Mouse (Mus musculus): Measurements from ENCODE around the gene Rbm20. TPM values are rescaled to one million over a fixed set of nuclear protein-coding genes. Genes with fewer than 3 reads are reported as not detected.

Gene Rbm20
- polyA plus RNA-seq, 1 experiment: 0.71 TPM

GRCm38 (mm10) chr19:53774641-53775350 is 97.7 kb downstream of the Rbm20 start:
- Histone ChIP-seq H3K27ac (replicated peaks; ENCODE audit: low read depth, low read length) (no peak overlapping the region), H3K4me3 (ENCODE audit: insufficient read depth, low read depth, low read length) (no peak overlapping the region), H3K4me1 (ENCODE audit: control insufficient read depth, insufficient read depth, insufficient read length, low read length) (peaks cover 9% of the 10 kb centered on the region)

DNA sequence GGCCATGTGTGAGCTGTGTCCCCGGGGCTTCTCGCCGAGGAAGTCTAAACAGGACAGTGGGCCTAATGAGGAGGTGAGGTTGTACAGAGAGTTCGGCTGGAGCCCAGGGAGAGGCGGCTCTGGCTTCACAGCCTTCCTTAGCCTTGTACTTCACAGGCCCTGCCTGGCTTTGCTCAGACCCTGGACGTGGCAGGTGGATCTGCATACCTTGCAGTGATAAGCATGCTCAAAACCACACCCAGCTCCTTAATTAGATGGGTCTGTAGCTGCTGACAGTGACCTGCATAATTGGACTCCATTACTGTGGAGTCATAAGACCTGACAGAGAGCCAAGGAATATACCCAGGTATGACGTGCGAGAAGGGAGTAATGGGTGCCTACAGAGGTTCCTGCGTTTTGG is 102.3 kb downstream of the Rbm20 start:
- Histone ChIP-seq H3K4me1 (ENCODE audit: control insufficient read depth, insufficient read depth, insufficient read length, low read length) (no peaks in the 10 kb centered on the region), H3K27ac (replicated peaks; ENCODE audit: low read depth, low read length) (no peak overlapping the region), H3K4me3 (ENCODE audit: insufficient read depth, low read depth, low read length) (no peak overlapping the region)

- no peak overlapping the region for H3K27ac ChIP-seq (replicated peaks; ENCODE audit: low read depth, low read length)
- no peaks in the 10 kb centered on the region for H3K4me1 ChIP-seq (ENCODE audit: control insufficient read depth, insufficient read depth, insufficient read length, low read length)
These were observed 102.7 kb downstream of the Rbm20 start for GRCm38 (mm10) chr19:53779818-53780217.

DNA sequence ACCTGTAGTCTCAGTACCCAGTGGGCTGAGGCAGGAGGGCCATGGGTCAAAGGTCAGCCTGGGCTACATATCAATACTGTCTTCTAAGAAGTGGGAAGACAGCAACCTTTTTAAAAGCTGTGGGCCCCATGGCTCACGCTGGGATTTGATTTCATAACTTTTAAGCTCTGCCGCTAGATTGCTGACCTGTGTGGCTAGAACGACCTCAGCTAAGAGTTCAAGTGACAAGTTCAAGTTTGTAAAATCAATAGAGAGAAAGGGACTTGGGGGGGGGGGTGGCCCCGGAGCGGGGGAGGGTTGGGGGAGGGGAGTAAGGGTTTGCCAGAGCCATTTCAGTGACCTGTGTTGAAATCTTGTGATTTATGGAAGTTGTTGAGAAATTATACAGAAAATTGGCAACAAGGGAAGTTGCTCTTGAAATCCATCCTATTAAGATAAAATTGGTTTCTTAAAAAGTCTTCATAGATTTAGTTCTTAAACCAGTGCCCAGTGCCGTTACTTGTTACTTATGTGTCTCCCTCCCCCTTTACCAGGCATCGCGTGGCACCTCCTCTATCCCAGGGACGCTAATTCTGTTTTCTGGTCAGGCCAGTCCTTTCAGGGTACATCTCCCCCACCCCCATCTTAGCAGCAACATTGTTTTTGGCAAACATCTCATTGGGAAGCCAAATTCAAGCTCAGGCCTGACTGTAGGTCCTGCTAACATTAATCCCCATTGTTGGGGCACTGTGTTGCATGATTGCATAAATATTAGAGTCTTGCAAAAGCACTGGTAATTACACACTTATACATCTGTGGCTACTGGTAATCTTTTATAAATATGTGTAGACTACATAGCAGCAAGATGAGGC is 103.9 kb downstream of the Rbm20 start:
- Histone ChIP-seq H3K4me3 (ENCODE audit: insufficient read depth, low read depth, low read length) (no peak overlapping the region), H3K27ac (replicated peaks; ENCODE audit: low read depth, low read length) (peak overlapping the region; percentile 28)

More at GRCm38 (mm10) chr19:53779818-53780217, 102.7 kb downstream of the Rbm20 start:
- no peak overlapping the region for H3K4me3 ChIP-seq (ENCODE audit: insufficient read depth, low read depth, low read length)

DNA sequence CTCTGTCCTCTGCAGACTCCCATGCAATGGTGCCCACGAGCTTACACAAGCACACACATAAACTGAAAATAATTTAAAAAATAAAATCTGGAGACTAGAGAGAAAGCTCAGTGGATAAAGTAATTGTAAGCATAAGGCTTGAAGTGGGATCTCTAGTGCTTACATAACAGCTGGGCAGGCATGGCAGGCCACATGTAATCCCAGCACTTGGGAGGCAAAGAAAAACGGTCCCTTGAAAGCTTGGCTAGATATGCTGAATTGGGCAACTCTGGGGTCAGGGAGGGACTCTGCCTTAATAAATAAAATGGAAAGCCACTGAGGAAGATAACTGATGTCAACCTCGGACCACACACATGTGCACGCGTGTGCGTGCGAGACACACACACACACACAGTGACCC is 104.7 kb downstream of the Rbm20 start:
- Histone ChIP-seq H3K4me3 (ENCODE audit: insufficient read depth, low read depth, low read length) (no peak overlapping the region), H3K27ac (replicated peaks; ENCODE audit: low read depth, low read length) (0 out of 2 replicates have a peak overlapping the region, but pooled peaks have one; percentile 3), H3K4me1 (ENCODE audit: control insufficient read depth, insufficient read depth, insufficient read length, low read length) (peaks cover 8% of the 10 kb centered on the region)

More for the DNA sequence above, 103.9 kb downstream of the Rbm20 start:
- peaks cover 7% of the 10 kb centered on the region; the same call in 1 of the 2 replicates for H3K4me1 ChIP-seq (ENCODE audit: control insufficient read depth, insufficient read depth, insufficient read length, low read length)

- Histone ChIP-seq H3K4me1 (ENCODE audit: control insufficient read depth, insufficient read depth, insufficient read length, low read length) (peaks cover 11% of the 10 kb centered on the region), H3K4me3 (ENCODE audit: insufficient read depth, low read depth, low read length) (no peak overlapping the region), H3K27ac (replicated peaks; ENCODE audit: low read depth, low read length) (no peak overlapping the region)
These were observed 108.2 kb downstream of the Rbm20 start for GRCm38 (mm10) chr19:53785352-53785751.

DNA sequence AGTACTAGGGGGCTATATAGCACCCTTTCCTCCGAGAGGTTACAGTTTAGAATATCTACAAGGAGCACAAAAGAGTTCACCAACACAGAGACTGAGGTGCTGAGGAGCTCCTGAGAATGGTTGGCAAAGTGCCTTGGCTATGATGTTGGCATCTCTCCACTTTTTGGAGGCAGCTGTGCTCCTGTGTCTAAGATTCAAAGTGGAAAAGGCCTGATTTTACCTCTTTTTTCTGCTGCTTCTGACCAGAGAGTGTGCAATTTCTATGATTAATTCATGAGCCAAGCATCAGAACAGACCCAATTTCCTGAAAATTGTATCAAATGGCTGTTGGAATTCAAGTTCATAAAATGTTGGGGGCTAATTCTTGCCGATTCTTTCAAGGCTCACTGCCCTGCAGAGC is 109.1 kb downstream of the Rbm20 start:
- H3K27ac ChIP-seq (replicated peaks; ENCODE audit: low read depth, low read length): 0 out of 2 replicates have a peak overlapping the region, but pooled peaks have one; percentile 33

GRCm38 (mm10) chr19:53786836-53787235 is 109.7 kb downstream of the Rbm20 start:
- peaks cover 11% of the 10 kb centered on the region for H3K4me1 ChIP-seq (ENCODE audit: control insufficient read depth, insufficient read depth, insufficient read length, low read length)
- no peak overlapping the region for H3K4me3 ChIP-seq (ENCODE audit: insufficient read depth, low read depth, low read length)
- H3K27ac ChIP-seq (replicated peaks; ENCODE audit: low read depth, low read length): 0 out of 2 replicates have a peak overlapping the region, but pooled peaks have one; percentile 33

More for the DNA sequence above, 109.1 kb downstream of the Rbm20 start:
- H3K4me1 ChIP-seq (ENCODE audit: control insufficient read depth, insufficient read depth, insufficient read length, low read length): peaks cover 11% of the 10 kb centered on the region
- H3K4me3 ChIP-seq (ENCODE audit: insufficient read depth, low read depth, low read length): no peak overlapping the region

DNA sequence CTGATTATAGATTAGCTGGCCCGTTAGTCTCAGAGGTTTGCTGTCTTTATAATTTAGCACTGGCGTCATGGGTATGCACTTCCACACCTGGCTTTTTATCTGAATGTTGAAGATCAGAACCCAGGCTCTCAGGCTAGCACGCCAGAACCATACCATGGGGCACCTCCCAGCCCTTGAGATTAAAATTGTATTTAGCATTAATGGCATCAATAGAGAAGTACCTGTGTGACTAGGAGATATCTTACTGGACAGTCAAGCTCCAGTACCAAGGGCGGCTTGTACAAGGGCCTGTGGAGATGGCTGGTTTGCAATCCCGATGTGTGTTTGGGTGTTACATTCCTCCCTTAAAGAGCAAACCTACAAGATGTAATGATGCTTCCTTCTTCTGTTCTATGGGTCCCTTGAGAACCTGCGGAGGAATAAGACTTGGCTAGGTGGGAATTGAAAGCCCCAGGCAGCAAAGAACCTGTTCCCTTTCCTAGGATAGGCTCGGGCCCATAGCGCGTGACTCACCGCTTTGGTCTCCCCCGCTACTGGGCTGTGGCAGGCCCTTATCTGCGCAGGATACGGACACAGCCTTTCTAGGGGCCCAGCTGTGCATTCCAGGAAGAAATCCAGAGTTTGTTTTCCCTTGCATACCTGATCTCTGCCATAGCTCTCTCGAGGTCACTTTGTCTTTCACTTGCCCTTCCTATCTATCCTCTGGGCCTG is 111.7 kb downstream of the Rbm20 start:
- Histone ChIP-seq H3K4me1 (ENCODE audit: control insufficient read depth, insufficient read depth, insufficient read length, low read length) (peaks cover 11% of the 10 kb centered on the region), H3K4me3 (ENCODE audit: insufficient read depth, low read depth, low read length) (no peak overlapping the region), H3K27ac (replicated peaks; ENCODE audit: low read depth, low read length) (no peak overlapping the region)

DNA sequence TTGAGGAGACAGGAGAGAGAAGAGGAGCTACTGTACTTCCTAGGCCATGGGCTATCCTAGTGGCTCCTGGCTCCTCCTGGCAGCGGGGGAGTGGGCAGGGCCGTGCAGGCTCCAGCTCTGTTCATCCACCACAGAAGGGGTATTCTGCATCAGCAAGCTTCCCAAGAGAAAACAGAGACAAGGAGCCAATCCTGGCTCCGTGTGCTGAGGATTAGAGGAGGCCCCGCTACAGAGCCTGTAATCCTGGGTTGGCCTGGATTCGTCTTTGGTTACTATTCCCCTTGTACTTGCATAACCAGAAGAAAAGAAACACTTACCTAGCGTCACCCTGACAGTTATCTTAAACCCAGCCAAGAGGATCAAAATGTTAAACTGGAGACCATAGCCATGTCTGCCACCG is 112.5 kb downstream of the Rbm20 start:
- H3K4me1 ChIP-seq (ENCODE audit: control insufficient read depth, insufficient read depth, insufficient read length, low read length): peaks cover 11% of the 10 kb centered on the region
- no peak overlapping the region for H3K27ac ChIP-seq (replicated peaks; ENCODE audit: low read depth, low read length)
- H3K4me3 ChIP-seq (ENCODE audit: insufficient read depth, low read depth, low read length): no peak overlapping the region

DNA sequence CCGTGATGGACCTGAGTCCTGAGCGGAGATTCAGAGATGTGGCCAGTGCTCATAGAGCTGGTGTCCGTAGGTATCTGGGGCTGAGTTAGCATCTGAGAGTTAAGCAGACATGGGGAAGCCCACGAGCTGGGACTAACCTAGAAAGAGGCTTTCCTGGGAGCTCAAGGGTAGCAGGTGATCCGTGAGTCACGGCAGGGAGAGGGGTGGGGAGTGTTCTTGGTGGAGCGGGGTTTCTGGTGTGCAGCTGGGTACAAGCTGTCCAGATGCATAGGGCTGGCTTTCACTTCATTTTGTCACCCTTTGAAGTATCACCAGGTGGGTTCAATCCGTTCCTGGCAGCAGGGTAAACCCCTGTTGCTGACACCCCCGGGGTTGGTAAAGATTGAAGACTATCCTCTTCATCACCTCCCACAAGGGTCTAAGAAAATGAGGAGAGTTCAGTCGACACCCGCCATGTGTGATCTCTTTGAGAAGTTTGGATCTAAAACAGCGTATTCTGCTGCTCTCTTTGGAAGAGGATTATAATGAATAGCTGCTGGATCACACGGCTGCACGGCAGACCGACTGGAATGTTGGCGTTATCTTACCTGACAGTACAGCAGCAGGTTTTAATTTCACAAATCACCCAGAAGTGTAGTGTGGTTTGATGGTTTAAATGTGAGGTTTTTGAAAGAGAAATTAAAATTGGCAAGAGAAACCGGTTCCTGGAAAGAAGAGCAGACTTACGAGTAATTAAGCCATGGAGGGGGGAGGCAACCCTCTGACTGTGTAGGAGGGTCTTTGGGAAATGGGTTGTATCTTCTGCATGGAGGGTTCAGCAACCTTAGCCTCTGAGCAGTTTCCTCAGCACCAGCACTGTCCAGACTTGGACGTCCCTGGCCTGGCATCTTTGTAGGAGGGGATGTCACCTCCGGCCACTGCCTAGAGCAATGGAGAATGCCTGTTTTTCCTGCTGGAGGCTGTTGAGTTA is 114.9 kb downstream of the Rbm20 start:
- Histone ChIP-seq H3K4me1 (ENCODE audit: control insufficient read depth, insufficient read depth, insufficient read length, low read length) (peaks cover under 1% of the 10 kb centered on the region), H3K27ac (replicated peaks; ENCODE audit: low read depth, low read length) (no peak overlapping the region), H3K4me3 (ENCODE audit: insufficient read depth, low read depth, low read length) (no peak overlapping the region)

DNA sequence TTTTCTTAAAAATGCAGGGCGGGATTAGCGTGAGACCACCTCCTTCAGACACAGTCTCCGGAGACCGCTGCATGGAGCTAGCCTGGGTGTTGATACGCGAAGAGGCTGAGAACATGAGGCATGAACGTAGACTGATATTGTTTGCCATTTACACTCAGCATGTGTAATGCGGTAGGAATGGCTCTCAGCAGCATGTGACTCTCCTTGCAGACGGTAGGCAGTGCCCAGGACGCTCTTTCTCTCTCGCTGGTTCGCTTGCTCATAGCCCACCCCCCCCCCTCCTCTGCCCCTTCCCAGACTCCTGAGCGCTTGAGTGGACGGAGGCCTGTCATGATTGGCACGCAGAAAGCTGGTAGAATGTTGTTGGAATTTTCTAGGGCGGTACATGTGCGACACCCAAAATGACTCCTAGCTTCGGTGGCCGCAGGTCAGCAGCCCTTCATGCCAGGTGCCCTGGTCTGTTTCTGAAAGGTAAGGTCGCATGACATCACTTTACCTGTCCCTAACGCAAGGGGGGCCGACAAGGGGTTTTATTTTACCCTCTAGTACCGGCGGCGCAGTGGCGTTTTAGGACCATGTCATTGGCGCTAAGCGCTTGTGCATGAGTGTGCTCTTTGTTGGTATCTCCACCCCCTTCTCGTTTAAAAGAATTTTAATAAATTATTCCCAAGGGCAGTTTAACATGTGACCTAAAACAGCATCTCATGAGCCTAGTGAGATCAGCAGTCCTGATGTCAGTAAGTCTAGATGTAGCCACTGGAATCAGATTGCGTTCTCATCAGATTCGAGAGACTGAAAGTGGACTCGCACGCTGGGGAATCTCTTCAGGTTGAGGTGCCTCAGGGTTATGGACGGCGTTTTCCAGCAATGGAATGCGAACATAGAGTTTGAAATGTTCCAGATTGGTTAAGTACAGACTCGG is 116.1 kb downstream of the Rbm20 start:
- Histone ChIP-seq H3K27ac (replicated peaks; ENCODE audit: low read depth, low read length) (no peak overlapping the region), H3K4me1 (ENCODE audit: control insufficient read depth, insufficient read depth, insufficient read length, low read length) (no peaks in the 10 kb centered on the region), H3K4me3 (ENCODE audit: insufficient read depth, low read depth, low read length) (no peak overlapping the region)
